16 mouse cellular contexts compared by ENCODE assay signal in the genomic region with DNA sequence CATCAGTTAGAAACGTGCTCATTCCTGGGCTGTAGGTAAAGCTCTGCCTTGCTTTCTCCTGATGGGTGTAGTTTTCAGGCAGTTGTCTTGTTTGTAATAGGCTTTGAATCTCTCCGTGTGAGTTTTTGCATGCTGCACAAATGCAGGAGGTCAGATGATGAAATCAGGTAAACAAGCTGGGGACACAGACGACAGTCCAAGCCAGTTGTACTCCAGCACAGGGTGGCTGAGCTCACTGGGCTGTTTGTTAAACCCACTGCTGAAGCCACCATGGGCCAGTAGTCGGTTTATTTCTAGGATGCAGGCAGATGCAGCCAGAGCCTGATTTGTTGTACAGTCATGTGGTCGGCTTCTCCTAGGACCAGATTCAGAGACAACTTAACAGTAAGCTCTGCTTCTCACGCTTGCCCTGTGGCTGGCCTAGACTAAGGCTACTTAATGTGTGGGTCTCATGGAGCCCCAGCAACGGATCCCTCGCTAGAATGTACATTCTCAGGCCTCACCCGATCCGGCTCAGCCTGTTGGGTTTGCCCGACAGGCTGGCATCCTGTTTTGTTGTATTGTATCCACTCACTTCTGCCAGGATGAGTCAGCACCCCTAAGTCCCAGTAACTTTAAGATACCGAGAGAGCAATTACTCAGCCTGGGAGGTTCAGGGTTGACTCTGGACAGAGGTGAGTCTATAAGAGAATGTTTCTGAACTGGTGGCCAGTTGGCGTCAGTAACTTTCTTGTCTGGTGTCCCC. TPM values are rescaled to one million over a fixed set of nuclear protein-coding genes. Genes with fewer than 3 reads are reported as not detected.
DNase-seq lines count a peak whose midpoint lies in the region; ATAC-seq and TF ChIP-seq lines count a peak whose summit lies in the region.
"Had no signal": no experiment of that assay in that cellular context is flagged by ENCODE, and none has a peak within 500 bp of the region (broad histone marks: within the 10 kb centered on the region; RNA-seq: fewer than 3 reads in every experiment).

No protein-coding gene starts in this region.

- DNase-seq in 3T3-L1 (ENCODE audit: low read depth, low spot score), result peak; percentile 77
- peak; percentile 41 for DNase-seq in stomach, postnatal 0 days (ENCODE audit: low spot score)
- DNase-seq in ovary, postnatal 14 days (ENCODE audit: low spot score), result no peak
- no peak for DNase-seq in embryonic facial prominence, embryonic 10.5 days (ENCODE audit: low spot score)
- DNase-seq in B cell, adult 2 months, result no peak
- DNase-seq: cerebellum, adult 9-10 months; heart, adult 18-20 months; kidney, adult 11 months; kidney, postnatal 25 days; right cerebral cortex, postnatal 4 days; thymus, postnatal 25 days had no signal

- peak overlapping the region; percentile 67 for H3K27ac ChIP-seq in liver, embryonic 12.5 days
- peak overlapping the region; percentile 74 for H3K27ac ChIP-seq in stomach, postnatal 0 days (replicated peaks)
- no peak overlapping the region for H3K27ac ChIP-seq in embryonic facial prominence, embryonic 10.5 days (replicated peaks)
- H3K27ac ChIP-seq: hindbrain, embryonic 14.5 days had no signal

- ATAC-seq in liver, embryonic 12.5 days, result peak; percentile 57; the same call in 1 of the 2 replicates
- peak; percentile 89 for ATAC-seq in stomach, postnatal 0 days (ENCODE audit: low FRiP score, low TSS enrichment)

- no peaks in the 10 kb centered on the region for H3K36me3 ChIP-seq in C2C12 (ENCODE audit: control insufficient read depth, insufficient read depth)
- H3K36me3 ChIP-seq in liver, embryonic 12.5 days, result no peaks in the 10 kb centered on the region
- no peaks in the 10 kb centered on the region for H3K36me3 ChIP-seq in stomach, postnatal 0 days (ENCODE audit: control insufficient read depth, insufficient read depth, low read length)
- H3K36me3 ChIP-seq in embryonic facial prominence, embryonic 10.5 days (replicated peaks), result no peaks in the 10 kb centered on the region

- H3ac ChIP-seq in C2C12 (ENCODE audit: control insufficient read depth, insufficient read length, low read depth), result peak overlapping the region; percentile 53

- no peaks in the 10 kb centered on the region for H3K4me1 ChIP-seq in liver, embryonic 12.5 days
- no peaks in the 10 kb centered on the region for H3K4me1 ChIP-seq in stomach, postnatal 0 days (replicated peaks; ENCODE audit: control insufficient read depth, insufficient read depth)
- peaks cover 8% of the 10 kb centered on the region; the same call in 1 of the 2 replicates for H3K4me1 ChIP-seq in embryonic facial prominence, embryonic 10.5 days

- H3K27me3 ChIP-seq in C2C12 (ENCODE audit: control insufficient read depth, insufficient read depth, insufficient read length), result no peaks in the 10 kb centered on the region
- H3K27me3 ChIP-seq in liver, embryonic 12.5 days (replicated peaks), result no peaks in the 10 kb centered on the region
- H3K27me3 ChIP-seq in stomach, postnatal 0 days (ENCODE audit: control insufficient read depth, insufficient read depth, low read length), result no peaks in the 10 kb centered on the region
- no peaks in the 10 kb centered on the region for H3K27me3 ChIP-seq in embryonic facial prominence, embryonic 10.5 days (replicated peaks; ENCODE audit: low read depth, poor library complexity, severe bottlenecking)

- H3K79me3 ChIP-seq in C2C12 (ENCODE audit: low read depth), result no peaks in the 10 kb centered on the region

- 56% methylated on average over 13 of the region's 13 CpGs for WGBS in liver, embryonic 12.5 days (ENCODE audit: insufficient replicate concordance)
- 51% methylated on average over 13 of the region's 13 CpGs for whole genome bisulfite sequencing in stomach, postnatal 0 days
- WGBS in embryonic facial prominence, embryonic 10.5 days, result 82% methylated on average over 13 of the region's 13 CpGs

- H3K9me3 ChIP-seq in liver, embryonic 12.5 days (replicated peaks), result no peaks in the 10 kb centered on the region
- no peaks in the 10 kb centered on the region for H3K9me3 ChIP-seq in stomach, postnatal 0 days (ENCODE audit: control insufficient read depth, low read length)
- no peaks in the 10 kb centered on the region; the same call in 1 of the 2 replicates for H3K9me3 ChIP-seq in embryonic facial prominence, embryonic 10.5 days

- no peak overlapping the region for H3K9ac ChIP-seq in liver, embryonic 12.5 days
- no peak overlapping the region for H3K9ac ChIP-seq in stomach, postnatal 0 days (ENCODE audit: low read length)
- H3K9ac ChIP-seq: hindbrain, embryonic 14.5 days had no signal

- no peak overlapping the region for H3K4me2 ChIP-seq in liver, embryonic 12.5 days
- no peak overlapping the region for H3K4me2 ChIP-seq in stomach, postnatal 0 days (replicated peaks; ENCODE audit: low read depth)
- H3K4me2 ChIP-seq: hindbrain, embryonic 14.5 days; midbrain, embryonic 11.5 days had no signal

- TF ChIP-seq EP300 in stomach, postnatal 0 days (optimal IDR thresholded peaks at IDR 0.05), result peak; percentile 33

- TF ChIP-seq CTCF in C2C12 (IDR thresholded peaks at IDR 0.05; ENCODE audit: control insufficient read depth, insufficient read depth, insufficient read length), result no peak
- TF ChIP-seq CTCF in stomach, postnatal 0 days (IDR thresholded peaks at IDR 0.05; ENCODE audit: low read depth), result no peak

- H3K79me2 ChIP-seq in C2C12 (ENCODE audit: control insufficient read depth, insufficient read depth), result no peaks in the 10 kb centered on the region

- no peak overlapping the region for H3K4me3 ChIP-seq in C2C12 (ENCODE audit: insufficient read depth, poor library complexity, severe bottlenecking)
- no peak overlapping the region for H3K4me3 ChIP-seq in liver, embryonic 12.5 days
- no peak overlapping the region for H3K4me3 ChIP-seq in stomach, postnatal 0 days (ENCODE audit: low read depth, low read length)
- H3K4me3 ChIP-seq in embryonic facial prominence, embryonic 10.5 days, result no peak overlapping the region
- H3K4me3 ChIP-seq: erythroblast, embryonic 14.5 days had no signal

TF ChIP-seq in C2C12, 6 proteins besides CTCF, POLR2A, EP300 and RAD21:
- TF ChIP-seq MYOG (IDR thresholded peaks at IDR 0.05; ENCODE audit: control insufficient read depth, extremely low read depth, insufficient read length) (no peak), MAX (IDR thresholded peaks at IDR 0.05) (no peak), MYOD1 (IDR thresholded peaks at IDR 0.05; ENCODE audit: control insufficient read depth, insufficient read length, low read depth) (no peak), USF1 (IDR thresholded peaks at IDR 0.05; ENCODE audit: low read depth) (no peak), CEBPB (IDR thresholded peaks at IDR 0.05; ENCODE audit: low read depth) (no peak), FOSL1 (IDR thresholded peaks at IDR 0.05; ENCODE audit: insufficient read depth, low read length, poor library complexity, severe bottlenecking) (peak; percentile 50)

RNA-seq across cellular contexts. Expression of gene Rnf144b, which starts 48.5 kb away (rescaled TPM):
- polyA plus RNA-seq in C2C12 (2012; fragmentation: generic; extraction: Trizol), result 0.28 TPM
- polyA plus RNA-seq in liver, embryonic 12.5 days (2016; fragmentation: Nextera tagmentation; extraction: Ambion mirVana), result 0.61 and 0.68 TPM in 2 replicates
- polyA plus RNA-seq in stomach, postnatal 0 days (2015; fragmentation: Nextera tagmentation; extraction: Ambion mirVana), result 3.7 and 4.0 TPM in 2 replicates
- 0.79 and 0.90 TPM in 2 replicates for polyA plus RNA-seq in embryonic facial prominence, embryonic 10.5 days (2016; fragmentation: Nextera tagmentation; extraction: Ambion mirVana)
- polyA plus RNA-seq: erythroblast, embryonic 14.5 days had no signal

Comparison
In these comparisons a context has a peak if more than half of its experiments do, and no peak if none do; other contexts are left out.
1. DNase-seq: peak in 3T3-L1 (single experiment) and stomach, postnatal 0 days (single experiment); none in ovary, postnatal 14 days (single experiment), embryonic facial prominence, embryonic 10.5 days (single experiment) and B cell, adult 2 months (0 of 2).